Mouse (Mus musculus): ENCODE measurements around the gene Mroh8. TPM values are rescaled to one million over a fixed set of nuclear protein-coding genes. Genes with fewer than 3 reads are reported as not detected.
"Not testable (repeated sequence)": the region's sequence is repeated elsewhere in the genome, so short reads cannot be mapped to it uniquely, and the experiment has no call there.

Gene Mroh8
- total RNA-seq, 2 experiments from 2014 or later = 0.59 to 0.60 TPM

DNA sequence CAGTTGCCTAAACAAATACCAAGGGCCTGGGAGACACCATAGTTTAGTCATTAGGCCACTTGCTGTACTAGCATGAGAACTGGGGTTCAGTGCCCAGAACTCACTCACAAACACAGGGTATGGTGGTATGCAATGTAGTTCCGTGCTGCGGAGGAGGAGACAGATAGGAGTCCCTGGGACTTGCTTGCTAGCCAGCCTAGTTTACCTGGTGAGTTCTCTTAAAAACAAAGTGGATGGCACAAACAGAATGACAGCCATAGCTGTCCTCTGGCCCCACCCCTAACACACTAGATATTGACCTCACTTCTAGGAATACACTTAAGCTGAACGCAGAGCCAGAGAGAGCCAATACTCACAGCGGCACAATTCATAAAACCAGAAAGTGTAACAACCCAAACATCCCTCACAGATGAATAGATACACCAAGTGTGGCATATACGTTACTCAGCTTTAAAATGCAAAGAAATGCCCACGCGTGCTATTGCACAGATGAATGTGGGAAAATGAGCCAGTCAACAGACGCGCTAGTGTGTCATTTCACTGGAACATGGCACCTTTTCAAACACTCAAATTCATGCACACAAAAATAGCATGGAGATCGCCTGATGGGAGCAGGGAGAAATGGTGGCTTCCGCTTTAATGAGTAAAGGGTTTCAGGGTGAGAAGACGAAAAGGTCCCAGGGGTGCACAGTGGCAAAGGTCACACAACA lies 112.8 kb downstream of the Mroh8 start:
- intact Hi-C loops (cut with DNase I) = no loop called here
- DNase-seq (ENCODE audit: extremely low spot score in 1 of 2, low spot score in 2 of 2) = peak in 1 of 2 experiments; percentile 3

DNA sequence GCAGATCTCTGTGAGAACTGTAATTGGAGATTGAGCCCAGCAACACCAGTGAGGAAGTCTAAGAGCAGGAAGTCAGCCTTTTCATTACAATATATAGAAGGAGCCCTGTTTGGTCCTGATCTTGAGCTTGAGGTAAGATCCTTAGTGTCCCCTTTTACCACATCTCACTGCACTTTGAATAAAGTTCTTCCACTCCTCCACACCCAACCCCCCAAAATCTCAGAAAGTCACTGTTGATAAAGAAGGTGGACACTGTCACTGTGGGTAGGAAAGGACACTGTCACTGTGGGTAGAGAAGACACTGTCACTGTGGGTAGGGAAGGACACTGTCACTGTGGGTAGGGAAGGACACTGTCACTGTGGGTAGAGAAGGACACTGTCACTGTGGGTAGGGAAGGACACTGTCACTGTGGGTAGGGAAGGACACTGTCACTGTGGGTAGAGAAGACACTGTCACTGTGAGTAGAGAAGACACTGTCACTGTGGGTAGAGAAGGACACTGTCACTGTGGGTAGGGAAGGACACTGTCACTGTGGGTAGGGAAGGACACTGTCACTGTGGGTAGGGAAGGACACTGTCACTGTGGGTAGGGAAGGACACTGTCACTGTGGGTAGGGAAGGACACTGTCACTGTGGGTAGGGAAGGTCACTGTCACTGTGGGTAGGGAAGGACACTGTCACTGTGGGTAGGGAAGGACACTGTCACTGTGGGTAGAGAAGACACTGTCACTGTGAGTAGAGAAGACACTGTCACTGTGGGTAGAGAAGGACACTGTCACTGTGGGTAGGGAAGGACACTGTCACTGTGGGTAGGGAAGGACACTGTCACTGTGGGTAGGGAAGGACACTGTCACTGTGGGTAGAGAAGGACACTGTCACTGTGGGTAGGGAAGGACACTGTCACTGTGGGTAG lies 113.8 kb downstream of the Mroh8 start:
- DNase-seq (ENCODE audit: extremely low spot score in 1 of 2, low spot score in 2 of 2); intact Hi-C loops (cut with DNase I): not testable (repeated sequence)

DNA sequence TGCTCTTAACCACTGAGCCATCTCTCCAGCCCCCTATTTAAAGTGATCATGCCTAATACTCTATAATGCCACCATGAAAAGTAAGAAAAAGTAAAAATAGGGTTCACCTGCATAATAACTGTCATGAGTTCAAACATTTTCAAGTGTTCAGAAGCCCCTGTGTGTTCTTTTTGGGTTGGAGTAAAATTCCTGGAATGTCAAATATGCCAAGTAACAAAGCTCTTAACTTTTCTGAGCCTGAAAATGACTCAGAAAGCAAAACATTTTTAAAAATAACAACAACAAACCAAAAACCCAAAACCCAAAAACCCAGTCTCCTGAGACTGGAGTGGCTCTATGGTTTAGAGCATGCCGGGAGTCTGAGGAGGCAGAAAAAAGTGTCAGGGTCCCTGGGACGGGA lies 115.2 kb downstream of the Mroh8 start:
- intact Hi-C loops (cut with DNase I) = no loop called here
- no peak for DNase-seq (ENCODE audit: extremely low spot score in 1 of 2, low spot score in 2 of 2)

Other genes with a start within 250 kb of the Mroh8 start
- gene Soga1, start 200.3 kb downstream of the Mroh8 start, total RNA-seq (2021) = 10 to 100 TPM; 61.2 to 61.4 TPM
- not detected for gene Tldc2, start 192.5 kb downstream of the Mroh8 start, total RNA-seq (2021)
- 10 to 100 TPM; 16.7 to 17.4 TPM for gene Samhd1, start 144.3 kb downstream of the Mroh8 start, total RNA-seq (2021)
- 1 to 10 TPM; 2.1 to 2.5 TPM for gene Rbl1, start 75.0 kb downstream of the Mroh8 start, total RNA-seq (2021)
- gene Rpn2, start 532 bp downstream of the Mroh8 start, total RNA-seq (2021) = 100 to 1,000 TPM; 141 to 143 TPM
- gene Ghrh, start 68.0 kb upstream of the Mroh8 start, total RNA-seq (2021) = not detected
- 10 to 100 TPM; 85.0 to 88.8 TPM for gene Manbal, start 88.0 kb upstream of the Mroh8 start, total RNA-seq (2021)
- 10 to 100 TPM; 83.6 to 84.2 TPM for gene Src, start 138.9 kb upstream of the Mroh8 start, total RNA-seq (2021)

All from left cerebral cortex, postnatal 10 days (tissue).